8 mouse cellular contexts compared by ENCODE assay signal in genomic region chr9:67759956-67760764, GRCm38 (mm10). TPM values are rescaled to one million over a fixed set of nuclear protein-coding genes. Genes with fewer than 3 reads are reported as not detected.
DNase-seq lines count a peak whose midpoint lies in the region; ATAC-seq and TF ChIP-seq lines count a peak whose summit lies in the region.
"Not testable (repeated sequence)": the region's sequence is repeated elsewhere in the genome, so short reads cannot be mapped to it uniquely, and the experiment has no call there.

No protein-coding gene starts in this region.

- H3K9ac ChIP-seq in forebrain, embryonic 14.5 days (ENCODE audit: low read length): peak overlapping the region; percentile 68
- H3K9ac ChIP-seq in heart, embryonic 14.5 days (ENCODE audit: low read length): peak overlapping the region; percentile 79
- peak overlapping the region; percentile 65 for H3K9ac ChIP-seq in kidney, embryonic 16.5 days (replicated peaks; ENCODE audit: low read length)
- peak overlapping the region; percentile 72 for H3K9ac ChIP-seq in limb, embryonic 13.5 days
- peak overlapping the region; percentile 67 for H3K9ac ChIP-seq in midbrain, embryonic 12.5 days (replicated peaks)

- peak overlapping the region; percentile 67 for H3K4me2 ChIP-seq in forebrain, embryonic 14.5 days (ENCODE audit: low read length)
- peak overlapping the region; percentile 92 for H3K4me2 ChIP-seq in heart, embryonic 14.5 days (ENCODE audit: low read length)
- H3K4me2 ChIP-seq in kidney, embryonic 16.5 days (replicated peaks; ENCODE audit: low read depth, low read length): peak overlapping the region; percentile 94
- H3K4me2 ChIP-seq in limb, embryonic 13.5 days (replicated peaks): peak overlapping the region; percentile 97
- peak overlapping the region; percentile 88 for H3K4me2 ChIP-seq in midbrain, embryonic 12.5 days (replicated peaks)

- peak; percentile 93 for ATAC-seq in forebrain, embryonic 14.5 days
- ATAC-seq in heart, embryonic 14.5 days (ENCODE audit: insufficient number of reproducible peaks, insufficient read depth, low FRiP score, low read depth): peak; percentile 77
- ATAC-seq in kidney, embryonic 16.5 days (ENCODE audit: low FRiP score, low TSS enrichment): peak; percentile 95
- ATAC-seq in limb, embryonic 13.5 days (ENCODE audit: low FRiP score, low read depth): peak; percentile 85
- ATAC-seq in midbrain, embryonic 12.5 days (ENCODE audit: low FRiP score, low read depth): peak; percentile 88

- H3K27ac ChIP-seq in cerebellum, adult 2 months (ENCODE audit: insufficient read depth, low read length): peak overlapping the region; percentile 64; the same call in 1 of the 2 replicates
- peak overlapping the region; percentile 58 for H3K27ac ChIP-seq in forebrain, embryonic 14.5 days (ENCODE audit: low read depth, low read length)
- H3K27ac ChIP-seq in heart, embryonic 14.5 days (replicated peaks in 1 of 2; ENCODE audit: control insufficient read depth in 1 of 2, insufficient read depth in 1 of 2, low read depth in 2 of 2, low read length in 2 of 2): peak overlapping the region; percentile 75 to 84
- not testable (repeated sequence) for H3K27ac ChIP-seq in kidney, embryonic 16.5 days (ENCODE audit: low read length); limb, embryonic 13.5 days
- H3K27ac ChIP-seq in midbrain, embryonic 12.5 days (replicated peaks): peak overlapping the region; percentile 78

- peak overlapping the region; percentile 92 for H3K4me3 ChIP-seq in E14TG2a.4 (replicated peaks; ENCODE audit: low read length)
- peak overlapping the region; percentile 75 for H3K4me3 ChIP-seq in cerebellum, adult 2 months (replicated peaks; ENCODE audit: insufficient read depth, low read depth, low read length)
- H3K4me3 ChIP-seq in forebrain, embryonic 14.5 days (ENCODE audit: low read depth, low read length): peak overlapping the region; percentile 62
- peak overlapping the region; percentile 71 to 86 for H3K4me3 ChIP-seq in heart, embryonic 14.5 days (ENCODE audit: control insufficient read depth in 1 of 2, insufficient read depth in 1 of 2, low read depth in 1 of 2, low read length in 2 of 2)
- peak overlapping the region; percentile 60 for H3K4me3 ChIP-seq in kidney, embryonic 16.5 days (ENCODE audit: low read length)
- peak overlapping the region; percentile 65 for H3K4me3 ChIP-seq in limb, embryonic 13.5 days
- H3K4me3 ChIP-seq in midbrain, embryonic 12.5 days: peak overlapping the region; percentile 66

- H3K27me3 ChIP-seq in E14TG2a.4 (ENCODE audit: insufficient read depth, low read length): peaks cover 46% of the 10 kb centered on the region
- not testable (repeated sequence) for H3K27me3 ChIP-seq in cerebellum, adult 2 months (ENCODE audit: control insufficient read depth, insufficient read depth, low read length); forebrain, embryonic 14.5 days (replicated peaks; ENCODE audit: control insufficient read depth, insufficient read depth, low read length)
- H3K27me3 ChIP-seq in heart, embryonic 14.5 days (ENCODE audit: control insufficient read depth, insufficient read depth, low read length): peaks cover 23% of the 10 kb centered on the region
- H3K27me3 ChIP-seq in kidney, embryonic 16.5 days (ENCODE audit: insufficient read depth, low read length): peaks cover 22% of the 10 kb centered on the region
- H3K27me3 ChIP-seq in limb, embryonic 13.5 days: peaks cover 39% of the 10 kb centered on the region
- H3K27me3 ChIP-seq in midbrain, embryonic 12.5 days: peaks cover 41% of the 10 kb centered on the region

- WGBS in cerebellum, adult 2 months: under 1% methylated on average over 110 of the region's 114 CpGs
- WGBS in forebrain, embryonic 14.5 days: under 1% methylated on average over 91 of the region's 114 CpGs
- 1% methylated on average over 86 of the region's 114 CpGs for WGBS in heart, embryonic 14.5 days
- under 1% methylated on average over 94 of the region's 114 CpGs for WGBS in kidney, embryonic 16.5 days
- WGBS in limb, embryonic 13.5 days: under 1% methylated on average over 95 of the region's 114 CpGs
- 3% methylated on average over 95 of the region's 114 CpGs for WGBS in midbrain, embryonic 12.5 days

- peaks cover 15% of the 10 kb centered on the region for H3K4me1 ChIP-seq in E14TG2a.4 (replicated peaks; ENCODE audit: low read depth, low read length)
- H3K4me1 ChIP-seq in cerebellum, adult 2 months (ENCODE audit: control insufficient read depth, insufficient read depth, low read length); forebrain, embryonic 14.5 days (ENCODE audit: control insufficient read depth, insufficient read depth, low read length); midbrain, embryonic 12.5 days: not testable (repeated sequence)
- peaks cover 0 to 12% of the 10 kb centered on the region in 2 experiments; a peak in 2 of 4 replicates for H3K4me1 ChIP-seq in heart, embryonic 14.5 days (ENCODE audit: control insufficient read depth in 2 of 2, insufficient read depth in 2 of 2, low read length in 2 of 2)
- H3K4me1 ChIP-seq in kidney, embryonic 16.5 days (ENCODE audit: insufficient read depth, low read length): peaks cover 11% of the 10 kb centered on the region; the same call in 1 of the 2 replicates
- peaks cover 15% of the 10 kb centered on the region for H3K4me1 ChIP-seq in limb, embryonic 13.5 days

- TF ChIP-seq POLR2A in cerebellum, adult 2 months (IDR thresholded peaks at IDR 0.05; ENCODE audit: borderline replicate concordance, insufficient read depth, low read length): 0 out of 2 replicates have a peak, but pooled peaks have one; percentile 9

- peak; percentile 79 to 82 for DNase-seq in cerebellum, adult 2 months
- DNase-seq in forebrain, embryonic 14.5 days (ENCODE audit: low spot score): peak; percentile 75
- peak; percentile 72 for DNase-seq in right cerebral cortex, postnatal 4 days

- TF ChIP-seq CTCF in E14TG2a.4 (conservative IDR thresholded peaks at IDR 0.05; ENCODE audit: low read length); cerebellum, adult 2 months (IDR thresholded peaks at IDR 0.05; ENCODE audit: borderline replicate concordance, insufficient read depth, low read depth, low read length): not testable (repeated sequence)

- H3K9me3 ChIP-seq in E14TG2a.4 (ENCODE audit: low read length): peaks cover 11% of the 10 kb centered on the region
- H3K9me3 ChIP-seq in forebrain, embryonic 14.5 days (replicated peaks; ENCODE audit: control insufficient read depth, low read length); heart, embryonic 14.5 days (ENCODE audit: control insufficient read depth, low read length); kidney, embryonic 16.5 days (ENCODE audit: low read length); limb, embryonic 13.5 days; midbrain, embryonic 12.5 days: not testable (repeated sequence)

- H3K36me3 ChIP-seq in E14TG2a.4 (ENCODE audit: insufficient read depth, low read length); forebrain, embryonic 14.5 days (ENCODE audit: control insufficient read depth, insufficient read depth, low read length); heart, embryonic 14.5 days (ENCODE audit: control insufficient read depth, insufficient read depth, low read length); kidney, embryonic 16.5 days (ENCODE audit: insufficient read depth, low read length); limb, embryonic 13.5 days; midbrain, embryonic 12.5 days: not testable (repeated sequence)

RNA-seq across cellular contexts. Expression of gene C2cd4b, which starts 0.9 kb away (rescaled TPM):
- polyA plus RNA-seq in cerebellum, adult 2 months (2012; rRNA removed): 0.33 and 0.54 TPM in 2 replicates
- polyA plus RNA-seq in forebrain, embryonic 14.5 days (2014; fragmentation: Nextera tagmentation; extraction: Ambion mirVana): 0.41 and 0.48 TPM in 2 replicates
- 2.4 and 2.6 TPM in 2 replicates for polyA plus RNA-seq in heart, embryonic 14.5 days (2014; fragmentation: Nextera tagmentation; extraction: Ambion mirVana)
- 0.15 TPM in 1 of 2 replicates, not detected in the other for polyA plus RNA-seq in kidney, embryonic 16.5 days (2015; fragmentation: Nextera tagmentation; extraction: Ambion mirVana)
- polyA plus RNA-seq in limb, embryonic 13.5 days (2015; fragmentation: Nextera tagmentation; extraction: Ambion mirVana): 0.15 and 0.48 TPM in 2 replicates
- 0.31 and 0.32 TPM in 2 replicates for polyA plus RNA-seq in midbrain, embryonic 12.5 days (2016; fragmentation: Nextera tagmentation; extraction: Ambion mirVana)
